Mouse (Mus musculus) hindlimb bud, embryonic 11.5 days (tissue): ENCODE results near the gene Grb2.

Experiments
- DNase-seq: peaks from one replicate; pipeline ENCODE4 v3.0.0-alpha.2; 2012; ENCODE audit warnings: low read depth, low spot score; ENCODE audit errors: extremely low spot score

The Grb2 gene

DNA sequence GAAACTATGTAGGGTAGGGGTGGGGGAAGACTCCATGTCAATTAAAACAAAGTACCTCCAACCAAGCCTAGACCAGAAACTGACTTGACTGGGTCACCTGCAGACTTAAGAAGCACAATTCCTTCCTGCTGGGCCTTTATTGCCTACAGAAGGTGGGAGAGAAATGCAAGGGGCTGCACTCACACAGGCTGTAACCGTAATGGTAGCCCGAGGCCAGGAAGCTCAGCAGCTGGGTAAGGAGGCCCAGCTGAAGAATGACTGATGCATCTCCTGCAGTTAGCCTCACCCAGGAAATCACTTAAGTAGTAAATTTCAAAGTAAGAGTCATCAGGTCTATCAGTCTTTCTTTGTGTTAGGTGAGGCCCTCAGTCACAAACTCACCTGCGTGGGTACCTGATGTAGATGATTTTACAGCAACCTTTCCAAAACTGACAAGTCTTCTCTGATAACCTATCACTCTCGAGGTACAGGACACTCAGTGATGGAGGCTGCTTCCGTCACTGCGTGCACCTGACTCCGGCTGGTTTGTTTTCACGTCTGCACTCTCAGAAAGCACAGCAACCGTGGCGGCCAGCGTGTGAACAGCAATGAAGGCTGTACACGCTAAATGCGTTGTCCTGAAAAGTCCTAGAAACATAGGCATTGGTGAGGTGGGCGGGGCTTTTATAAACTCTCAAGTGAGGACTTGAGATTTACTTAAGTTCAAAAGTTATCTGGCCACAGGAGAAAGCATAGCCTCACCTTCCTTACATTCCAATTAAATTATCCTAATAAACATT is 19.1 kb downstream of the Grb2 start:
- DNase-seq, result no peak

DNA sequence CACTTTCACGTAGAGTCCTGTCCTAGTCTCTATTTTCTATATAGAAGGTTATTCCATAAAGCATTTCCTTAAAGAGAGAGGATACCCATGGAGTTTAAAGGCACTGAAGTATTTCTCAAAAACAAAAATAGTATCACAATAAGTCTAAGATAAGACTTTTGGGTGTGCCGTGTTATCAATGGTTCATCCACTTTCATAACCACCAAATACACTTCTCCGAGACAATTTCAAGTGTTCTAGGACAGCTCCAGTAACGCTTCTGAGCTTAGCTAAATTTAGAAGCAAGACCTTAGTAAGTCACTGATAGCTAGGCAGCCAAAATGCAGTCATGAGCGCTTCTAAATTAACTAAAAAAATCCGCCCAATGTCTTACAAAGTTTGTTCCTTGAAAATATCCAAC is 22.0 kb downstream of the Grb2 start:
- no peak for DNase-seq

DNA sequence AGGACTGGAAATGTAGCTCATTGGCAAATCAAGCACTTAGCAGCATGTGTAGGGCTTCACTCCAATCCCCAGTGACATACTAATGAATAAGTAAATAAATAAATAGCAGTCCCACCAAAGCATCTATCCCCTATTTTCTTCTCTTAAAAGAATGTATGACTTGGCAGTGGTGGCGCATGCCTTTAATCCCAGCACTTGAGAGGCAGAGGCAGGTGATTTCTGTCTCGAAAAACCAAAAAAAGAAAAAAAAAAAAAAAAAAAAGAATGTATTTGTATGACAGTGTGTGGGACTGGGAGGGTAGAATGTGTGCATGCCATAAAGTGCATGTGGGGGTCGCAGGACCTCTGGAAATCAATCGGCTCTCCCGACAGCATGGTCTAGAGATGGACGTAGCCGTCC is 22.4 kb downstream of the Grb2 start:
- no peak for DNase-seq

DNA sequence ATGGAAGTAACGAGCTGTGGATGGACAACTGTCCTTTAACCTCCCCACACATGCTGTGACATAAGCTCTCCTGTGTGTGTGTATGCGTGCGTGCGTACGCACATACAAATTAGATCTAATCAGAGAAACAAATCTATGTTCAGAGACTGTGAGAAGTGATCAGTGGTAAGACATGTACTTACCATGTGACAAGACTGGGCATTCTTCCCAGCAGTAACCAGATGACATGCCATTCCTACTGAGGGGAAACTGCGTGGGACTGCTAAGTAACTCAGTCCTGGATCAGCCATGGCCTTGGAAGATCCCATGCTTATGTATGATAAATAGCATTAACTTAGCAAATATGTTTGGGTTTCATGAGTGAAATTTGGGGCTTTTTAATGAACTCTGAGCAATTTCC is 23.5 kb downstream of the Grb2 start:
- DNase-seq, result no peak

DNA sequence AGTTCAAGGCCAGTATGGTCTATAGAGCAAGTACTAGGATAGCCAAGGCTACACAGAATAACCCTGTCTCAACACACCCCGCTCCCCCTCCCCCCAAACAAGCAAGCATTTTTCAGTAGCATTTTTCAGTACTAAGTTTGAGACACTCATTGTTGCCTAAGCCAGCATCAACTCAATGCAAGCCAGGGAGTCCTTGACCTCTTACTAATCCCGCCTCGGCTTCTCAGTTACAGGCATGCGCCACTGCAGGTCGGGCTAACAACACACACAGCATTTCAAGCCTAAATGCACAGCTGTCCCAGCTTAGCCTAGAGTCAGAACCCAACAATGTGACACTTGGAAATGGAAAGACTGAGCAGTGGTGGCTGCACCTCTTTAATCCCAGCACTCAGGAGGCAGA is 25.1 kb downstream of the Grb2 start:
- no peak for DNase-seq

DNA sequence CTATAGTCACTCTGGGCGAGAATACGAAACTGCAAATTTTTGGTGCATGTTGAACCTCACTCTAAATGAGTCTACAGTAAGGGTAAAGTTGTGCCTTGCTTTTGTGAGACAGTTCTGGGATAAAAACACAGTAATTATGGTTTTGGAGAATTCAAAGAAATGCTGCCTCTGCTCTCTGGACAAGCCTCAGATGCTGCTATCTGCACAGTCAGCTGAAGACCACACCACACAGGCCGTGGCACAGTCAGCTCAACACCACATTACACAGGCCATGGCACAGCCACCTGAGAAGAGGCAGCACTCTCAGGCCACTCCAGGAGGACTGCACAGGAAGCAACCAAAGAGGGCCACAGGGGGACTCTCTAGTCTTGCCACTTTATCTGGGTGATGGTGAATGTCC is 26.0 kb downstream of the Grb2 start:
- no peak for DNase-seq

DNA sequence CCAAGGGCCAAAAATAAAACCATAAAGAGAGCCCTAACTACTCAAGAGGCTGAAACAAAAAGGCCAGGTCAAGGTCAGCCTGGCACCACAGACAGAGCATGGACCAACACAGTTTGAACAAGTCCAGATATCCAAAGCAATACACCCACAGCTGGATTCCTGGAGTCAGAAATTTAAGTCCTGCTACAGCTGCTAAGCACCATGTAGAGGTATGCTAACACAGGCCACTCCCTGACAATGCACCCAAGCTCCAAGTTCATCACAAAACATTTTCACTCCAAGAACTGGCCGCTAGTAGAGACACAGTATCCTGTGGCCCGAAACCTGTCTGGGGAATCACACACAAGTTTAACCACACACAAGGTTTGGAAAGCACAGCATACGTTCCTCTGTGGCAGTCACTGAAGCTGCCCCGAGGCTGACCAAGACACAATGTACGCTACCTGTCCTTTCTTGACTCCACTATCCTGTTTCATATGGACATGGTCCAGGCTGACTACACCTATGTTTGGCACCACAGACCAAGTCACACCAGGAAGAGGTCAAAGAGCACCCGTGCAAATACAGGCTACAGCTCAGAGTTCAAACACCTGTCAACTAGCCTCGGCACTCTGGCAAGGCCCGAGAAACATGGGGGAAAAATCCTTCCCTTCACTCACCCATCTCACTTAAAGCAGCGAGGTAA is 28.7 kb downstream of the Grb2 start:
- DNase-seq, result no peak

DNA sequence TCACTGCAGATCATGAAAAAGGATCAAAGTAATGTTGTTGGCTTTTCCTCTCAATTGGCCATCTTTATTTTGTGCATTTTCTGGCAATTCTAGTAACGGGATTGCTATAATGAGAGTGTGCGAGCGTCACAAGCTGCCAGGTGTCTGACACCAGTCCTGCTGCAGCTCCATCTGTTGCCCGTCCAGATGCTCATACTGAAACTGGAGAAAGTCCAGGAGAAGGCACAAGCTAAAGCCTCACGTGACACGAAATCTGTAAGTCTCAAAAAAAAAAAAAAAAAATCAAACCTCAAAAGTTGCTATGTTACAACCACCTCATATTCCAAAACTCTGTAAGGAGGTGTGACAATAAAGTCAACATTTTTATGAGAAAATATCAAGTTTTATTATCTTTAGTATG is 29.5 kb downstream of the Grb2 start:
- no peak for DNase-seq

DNA sequence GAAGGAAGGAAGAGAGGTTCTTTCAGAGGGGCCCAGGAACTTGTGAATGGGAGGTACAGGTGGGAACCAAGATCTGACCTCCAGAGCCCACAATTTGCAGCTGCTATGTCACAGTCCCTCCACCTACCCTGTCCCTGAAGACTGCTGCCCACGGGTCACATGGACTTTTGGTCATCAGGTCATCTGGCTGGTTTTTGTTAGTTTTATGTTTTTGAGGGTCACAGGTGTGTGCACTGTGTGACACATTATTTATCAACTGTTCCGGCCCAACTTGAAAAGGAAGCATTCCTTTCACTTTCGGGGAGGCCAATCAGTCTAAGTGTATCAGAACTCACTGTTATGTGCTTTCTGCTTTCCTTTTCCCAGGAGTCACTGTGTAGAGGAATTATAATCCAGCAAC is 30.9 kb downstream of the Grb2 start:
- DNase-seq, result no peak

DNA sequence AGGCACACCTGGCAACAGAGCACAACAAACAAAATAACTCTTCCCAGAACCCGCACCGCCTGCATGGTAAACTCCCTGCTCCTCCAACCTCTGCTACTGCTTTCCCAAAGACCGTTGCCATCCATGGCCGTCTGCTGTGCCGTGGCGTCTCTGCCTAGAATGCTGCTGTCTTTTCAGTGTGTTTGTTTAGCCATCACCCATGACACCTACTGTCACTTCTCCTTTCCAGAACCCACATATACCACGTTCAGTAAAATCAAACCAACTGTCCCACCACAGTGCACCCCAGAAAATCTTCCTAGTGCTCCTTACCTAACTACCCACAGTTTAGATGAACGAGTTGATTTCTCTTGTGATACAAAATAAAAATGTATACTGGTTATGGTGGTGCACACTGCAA is 31.7 kb downstream of the Grb2 start:
- DNase-seq, result no peak

DNA sequence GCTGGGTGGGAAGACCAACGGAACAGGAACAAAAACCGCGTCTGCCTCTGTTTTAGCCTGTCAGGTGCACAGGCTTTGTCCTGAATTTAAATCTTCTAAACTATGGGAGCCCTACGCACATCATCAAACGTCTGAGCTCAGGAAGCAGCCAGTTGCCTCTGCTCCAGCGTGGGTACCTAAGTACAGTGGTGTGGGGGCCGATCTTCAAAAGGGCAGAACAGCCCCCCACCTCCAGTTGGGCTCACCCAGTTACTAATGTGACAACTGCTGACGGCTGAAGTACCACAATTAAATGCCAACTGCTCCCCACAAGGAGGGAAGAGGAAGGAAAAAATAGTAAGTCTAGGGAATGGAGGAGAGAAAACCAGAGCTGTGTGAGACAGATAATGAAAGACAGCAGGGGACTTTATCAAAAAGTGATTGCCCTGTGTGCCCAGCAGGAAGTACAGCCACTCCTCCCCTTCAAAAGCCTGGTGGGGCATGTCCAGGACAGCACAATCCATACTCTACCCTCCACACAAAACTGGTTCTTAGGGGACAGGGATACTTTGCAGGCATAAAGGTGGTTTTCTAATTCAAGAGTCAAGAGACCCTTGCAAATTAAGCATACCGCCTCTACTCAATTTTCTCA is 34.0 kb downstream of the Grb2 start:
- no peak for DNase-seq

DNA sequence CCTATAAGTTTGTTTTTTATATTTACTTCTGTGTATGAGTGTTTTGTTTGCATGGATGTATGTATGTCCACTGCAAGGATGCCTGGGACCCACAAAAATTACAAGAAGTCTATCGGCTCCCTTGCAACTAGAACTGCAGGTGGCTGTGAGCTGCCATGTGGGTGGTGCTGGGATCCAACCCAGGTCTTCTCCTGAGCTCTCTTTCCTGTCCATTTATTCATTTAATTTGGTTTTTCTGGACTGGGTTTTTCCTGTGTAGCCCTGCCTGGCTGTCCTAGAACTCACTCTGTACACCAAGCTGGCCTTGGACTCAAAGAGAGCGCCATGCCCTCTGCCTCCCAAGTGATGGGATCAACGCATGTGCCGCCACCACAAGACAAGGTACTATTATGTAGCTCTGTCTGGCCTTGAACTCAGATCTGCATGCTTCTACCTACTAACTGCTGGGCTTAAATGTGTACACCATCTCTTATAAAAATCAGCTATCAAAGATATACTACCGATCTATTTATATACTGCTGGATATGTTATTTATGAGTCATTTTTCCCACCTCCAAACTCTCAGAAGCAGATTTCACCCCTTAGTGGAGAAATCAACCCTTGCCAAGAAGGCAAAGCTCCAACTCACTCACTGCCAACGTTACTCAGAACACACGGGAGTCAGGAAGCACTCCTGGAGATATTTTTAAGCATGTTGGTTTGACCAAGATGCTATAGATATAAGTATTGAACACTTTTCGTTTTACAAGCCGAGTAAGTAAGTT is 34.7 kb downstream of the Grb2 start:
- no peak for DNase-seq

DNA sequence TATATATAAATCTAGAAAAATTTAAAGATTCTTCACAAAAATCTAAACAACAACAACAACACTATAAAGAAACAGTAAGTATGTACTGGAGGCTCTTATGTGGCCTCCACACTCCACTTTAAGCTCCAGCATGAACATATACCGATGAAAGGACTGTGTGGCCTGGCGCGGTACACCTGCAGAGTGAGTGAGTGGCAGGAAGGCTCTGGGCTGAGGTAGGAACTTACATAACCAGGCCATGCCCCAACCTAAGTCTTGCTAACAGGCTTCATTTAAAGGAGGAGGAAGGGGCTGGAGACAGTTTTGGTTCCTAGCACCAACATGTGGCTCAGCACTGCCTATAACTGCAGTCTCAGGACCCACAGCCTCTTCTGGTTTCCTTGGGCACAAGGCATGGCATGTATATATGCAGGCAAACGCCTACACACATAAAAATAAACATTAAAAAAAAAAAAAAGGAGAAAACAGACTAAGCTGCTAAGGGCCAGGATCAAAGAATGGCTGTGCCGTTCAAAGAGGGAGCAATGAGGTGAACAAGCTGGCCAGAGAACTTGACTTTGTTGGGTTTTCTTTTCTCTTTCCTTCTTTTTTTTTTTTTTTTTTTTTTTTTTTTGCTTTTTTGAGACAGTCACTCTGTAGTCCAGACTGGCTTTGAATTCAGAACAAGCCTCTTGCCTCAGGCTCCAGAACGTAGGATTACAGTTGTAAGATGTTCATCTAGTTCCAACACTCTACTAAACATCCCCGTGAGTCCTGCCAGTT is 36.0 kb downstream of the Grb2 start:
- DNase-seq, result no peak

DNA sequence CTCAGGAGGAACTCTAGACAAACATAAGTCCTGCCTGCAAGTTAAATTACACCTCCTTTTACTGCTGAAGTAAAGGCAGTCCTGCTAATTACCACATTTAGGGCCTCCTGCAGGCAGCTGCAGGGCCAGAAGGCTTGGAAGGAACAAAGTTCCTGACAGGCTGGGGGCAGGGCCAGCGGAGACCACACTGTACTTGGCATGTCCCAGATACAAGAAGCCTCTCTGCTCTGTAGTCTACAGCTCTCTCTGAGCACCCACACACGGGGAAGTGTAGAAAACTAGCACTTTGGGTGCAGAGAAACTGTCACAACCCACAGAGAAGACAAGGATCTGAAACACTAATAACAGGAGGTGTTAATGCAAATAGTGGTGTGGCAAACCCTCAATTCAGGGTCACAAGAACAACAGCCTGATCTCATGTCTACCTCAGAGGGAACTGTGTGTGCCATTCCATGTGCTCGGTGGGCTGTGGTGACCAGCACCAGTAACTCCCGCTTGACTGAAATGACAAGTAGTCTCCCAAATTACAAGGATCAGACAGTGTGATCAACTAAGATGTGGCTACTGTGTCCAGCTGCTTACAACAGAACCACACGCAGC is 37.8 kb downstream of the Grb2 start:
- DNase-seq, result no peak

DNA sequence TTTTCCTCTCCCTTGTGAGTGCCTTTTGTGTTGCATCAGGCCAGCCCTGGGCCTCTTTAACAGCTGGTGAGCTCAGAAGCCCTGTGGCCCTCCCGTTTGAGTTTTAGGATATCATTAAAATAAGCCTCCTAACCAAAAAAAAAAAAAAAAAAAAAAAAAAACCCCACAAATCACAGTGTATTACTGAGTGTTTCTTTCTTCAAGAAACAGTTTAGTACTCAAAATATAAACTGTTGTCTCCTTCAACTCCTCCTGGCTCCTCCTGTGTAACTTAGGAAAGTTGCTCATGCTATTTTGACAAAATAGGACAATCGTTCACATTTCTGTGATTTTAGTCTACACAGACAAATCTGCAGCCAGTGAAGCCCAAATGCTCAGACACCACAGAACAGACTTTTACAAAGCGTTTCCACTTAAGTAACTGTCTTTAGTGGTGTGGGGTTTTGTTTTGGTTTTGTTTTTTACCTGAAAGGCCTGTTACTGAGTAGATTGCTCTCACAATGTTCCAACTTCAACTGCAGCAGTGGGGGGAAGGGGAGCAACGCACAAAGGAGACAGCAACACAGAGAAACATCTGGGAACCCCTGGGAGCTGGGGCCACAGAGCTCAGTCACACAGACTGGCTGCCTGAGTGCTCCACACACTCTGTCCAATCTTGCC is 44.6 kb downstream of the Grb2 start:
- DNase-seq, result no peak

DNA sequence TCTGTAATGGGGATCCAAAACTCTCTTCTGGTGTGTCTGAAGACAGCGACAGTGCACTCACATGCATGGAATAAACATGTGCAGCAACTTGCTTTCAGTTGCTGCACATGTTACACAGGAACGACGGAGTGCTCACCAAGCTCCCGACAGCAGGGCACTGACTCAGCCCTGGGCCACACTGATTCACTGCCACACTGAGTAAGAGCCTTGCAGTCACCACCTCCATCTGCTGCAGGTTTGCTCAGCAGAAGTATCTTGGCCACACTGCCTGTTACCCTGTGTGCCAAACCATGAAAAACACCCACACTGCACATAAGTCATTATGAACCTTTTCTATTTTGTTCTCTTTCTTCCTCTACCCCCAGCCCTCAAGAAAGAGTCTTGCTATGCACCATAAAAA is 48.0 kb downstream of the Grb2 start:
- no peak for DNase-seq

DNA sequence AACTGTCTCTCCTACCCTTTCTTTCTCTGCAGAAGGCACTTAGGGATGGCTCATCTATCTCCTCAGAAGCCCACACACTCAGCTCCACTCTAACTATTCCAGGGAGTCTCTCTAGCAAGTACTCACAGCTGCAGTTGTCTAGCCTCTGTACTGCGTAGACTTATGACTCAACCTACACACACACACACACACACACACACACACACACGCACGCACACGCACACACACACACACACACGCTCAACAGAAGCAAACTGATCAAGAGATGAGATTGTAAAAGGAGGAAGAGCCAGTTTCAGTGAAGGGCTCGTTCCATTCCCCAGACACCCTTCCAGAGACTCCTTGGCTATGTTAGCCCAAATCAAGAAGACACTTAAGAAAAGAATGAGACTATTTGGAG is 49.9 kb downstream of the Grb2 start:
- DNase-seq, result no peak

DNA sequence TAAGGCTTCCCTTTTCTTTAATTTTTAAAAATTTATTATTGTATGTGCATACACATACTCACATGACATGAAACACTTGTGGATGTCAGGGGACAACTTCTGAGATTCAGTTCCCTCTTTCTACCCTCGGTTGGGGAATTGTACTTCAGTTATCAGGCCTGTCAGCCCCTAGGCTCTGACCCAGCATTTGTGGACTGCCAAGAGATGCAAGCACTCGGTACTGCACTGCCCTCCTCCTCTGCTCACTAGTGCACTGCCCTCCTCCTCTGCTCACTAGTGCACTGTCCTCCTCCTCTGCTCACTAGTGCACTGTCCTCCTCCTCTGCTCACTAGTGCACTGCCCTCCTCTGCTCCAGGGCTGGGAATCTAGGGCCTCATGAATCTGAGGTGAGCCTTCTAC is 54.3 kb downstream of the Grb2 start:
- DNase-seq, result no peak

DNA sequence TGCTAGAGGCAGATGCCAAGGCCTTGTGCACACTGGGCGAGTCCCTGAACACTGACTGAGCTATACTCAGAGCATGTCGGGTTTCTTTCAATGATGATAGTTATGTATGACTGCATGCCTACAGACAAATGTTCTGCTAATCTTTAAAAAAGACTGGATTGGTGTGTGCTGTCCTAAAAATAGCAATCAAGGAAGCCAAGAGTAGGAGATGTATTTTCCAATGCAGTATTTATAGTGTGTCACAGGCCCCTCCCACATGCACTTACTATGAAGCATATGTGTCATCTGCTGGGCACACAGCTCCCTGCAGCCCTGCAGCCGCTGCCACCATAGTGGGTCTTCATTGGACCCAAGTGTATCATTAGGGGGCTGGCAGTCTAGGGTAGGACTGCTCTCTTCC is 55.2 kb downstream of the Grb2 start:
- no peak for DNase-seq

DNA sequence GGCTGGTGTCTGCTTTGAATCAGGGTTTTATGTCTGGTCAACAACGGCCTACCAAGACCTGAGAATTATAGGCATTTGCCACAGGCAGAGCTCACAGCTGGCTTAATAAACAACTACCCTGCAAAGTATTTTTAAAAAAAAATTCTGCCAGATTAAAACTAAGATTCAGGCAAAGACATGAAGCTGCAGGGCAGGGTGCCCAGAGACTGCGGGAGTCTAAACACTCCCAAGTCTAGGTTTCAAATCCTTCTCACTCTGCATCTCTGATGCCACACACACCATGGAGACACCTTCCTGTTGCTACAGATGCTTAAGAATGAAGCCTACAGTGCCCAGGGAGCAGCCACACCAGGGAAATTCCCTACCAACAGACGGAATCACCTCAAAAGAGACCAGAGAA is 56.7 kb downstream of the Grb2 start:
- DNase-seq, result no peak
